Mouse (Mus musculus) heart, postnatal 0 days (tissue): ENCODE data around the gene Rbks.

ENCODE experiments used
- CTCF ChIP-seq: IDR thresholded peaks from 2 replicates; pipeline ENCODE4 v1.5.1; 2016; ENCODE audit warnings: antibody characterized with exemption, control low read depth, low read depth
- EP300 ChIP-seq: IDR thresholded peaks from 2 replicates; pipeline ENCODE4 v1.6.1; 2016; ENCODE audit warnings: antibody characterized with exemption, low read depth

- TF ChIP-seq CTCF (no peak), EP300 (no peak)
These were observed 82.9 kb downstream of the Rbks start for GRCm38 (mm10) chr5:31614339-31615025.
